Mouse (Mus musculus) lung, embryonic 15.5 days (tissue): ENCODE results near the gene Rgs14. TPM values are rescaled to one million over a fixed set of nuclear protein-coding genes. Genes with fewer than 3 reads are reported as not detected.
A peak's percentile ranks its signal among the peaks of the same experiment; 100 is the strongest.

Source experiments
- ATAC-seq: fragments of 200-750 bp; cut with Nextera tagmentation; 2 replicates; pipeline ENCODE4 v1.8.0; 2017; ENCODE audit warnings: moderate number of reproducible peaks, borderline replicate concordance; ENCODE audit not compliant: low FRiP score, low TSS enrichment; ENCODE audit errors: extremely low read depth
- H3K27ac ChIP-seq: fragments of 300-500 bp; sonication (generic); 2 replicates; pipeline ENCODE4 v1.5.1; 2015; ENCODE audit warnings: moderate library complexity, mild to moderate bottlenecking, inconsistent platforms
- H3K27me3 ChIP-seq: fragments of 300-500 bp; sonication (generic); 2 replicates; pipeline ENCODE4 v1.6.1; 2015; ENCODE audit warnings: inconsistent platforms
- H3K36me3 ChIP-seq: fragments of 300-500 bp; sonication (generic); 2 replicates; pipeline ENCODE4 v1.6.1; 2015; ENCODE audit warnings: inconsistent platforms
- H3K4me1 ChIP-seq: fragments of 300-500 bp; sonication (generic); 2 replicates; pipeline ENCODE4 v1.6.1; 2015; ENCODE audit warnings: inconsistent platforms
- H3K4me2 ChIP-seq: fragments of 300-500 bp; sonication (generic); 2 replicates; pipeline ENCODE4 v1.6.1; 2015; ENCODE audit warnings: inconsistent platforms, mild to moderate bottlenecking, moderate library complexity
- H3K4me3 ChIP-seq: fragments of 300-500 bp; sonication (generic); 2 replicates; pipeline ENCODE4 v1.5.1; 2015; ENCODE audit warnings: mild to moderate bottlenecking, inconsistent platforms
- H3K9ac ChIP-seq: fragments of 300-500 bp; sonication (generic); 2 replicates; pipeline ENCODE4 v1.6.1; 2015; ENCODE audit warnings: inconsistent platforms
- H3K9me3 ChIP-seq: fragments of 300-500 bp; sonication (generic); 2 replicates; pipeline ENCODE4 v1.6.1; 2016; ENCODE audit warnings: inconsistent platforms
- WGBS: fragments of 180-500 bp; shearing (Covaris S2); methylation state at CpG from one replicate; pipeline ENCODE4 v1.1.7; 2015; 5-methylcytosine and 5-hydroxymethylcytosine counted together
- polyA plus RNA-seq: library from polyadenylated mRNA; unstranded; fragments of >200 nt; fragmentation: Nextera tagmentation; extraction: Ambion mirVana; gene quantifications from 2 replicates; pipeline ENCODE4 v1.2.1, GENCODE M21; 2015

Gene Rgs14
- polyA plus RNA-seq, 1 experiment from 2014 or later: 1.3 TPM

- peak overlapping the region; percentile 96 for H3K9ac ChIP-seq
- under 1% methylated on average over 32 of the region's 32 CpGs for WGBS
- H3K27ac ChIP-seq: peak overlapping the region; percentile 94
- peaks cover 16% of the 10 kb centered on the region; the same call in 1 of the 2 replicates for H3K36me3 ChIP-seq
- H3K4me2 ChIP-seq: peak overlapping the region; percentile 74
- peak; percentile 28; the same call in 1 of the 2 replicates for ATAC-seq
- H3K4me3 ChIP-seq: peak overlapping the region; percentile 92
- H3K27me3 ChIP-seq: no peaks in the 10 kb centered on the region
- peaks cover 14% of the 10 kb centered on the region for H3K4me1 ChIP-seq
- no peaks in the 10 kb centered on the region for H3K9me3 ChIP-seq
Observed at GRCm38 (mm10) chr13:55361974-55362452, 7.5 kb upstream of the Rgs14 start.

- H3K36me3 ChIP-seq: peaks cover 11% of the 10 kb centered on the region; the same call in 1 of the 2 replicates
- peak within 1 kb of the TSS; percentile 92 for H3K4me3 ChIP-seq
- peak; percentile 98 for ATAC-seq
- no peaks in the 10 kb centered on the region for H3K27me3 ChIP-seq
- peak within 1 kb of the TSS; percentile 94 for H3K27ac ChIP-seq
- H3K4me1 ChIP-seq: peaks cover 14% of the 10 kb centered on the region
- no peaks in the 10 kb centered on the region for H3K9me3 ChIP-seq
- peak within 1 kb of the TSS; percentile 74 for H3K4me2 ChIP-seq
- 0% methylated on average over 35 of the region's 35 CpGs for WGBS
- H3K9ac ChIP-seq: peak within 1 kb of the TSS; percentile 96
Observed at GRCm38 (mm10) chr13:55362453-55363060, 7.0 kb upstream of the Rgs14 start, which contains the start of gene Lman2. Gene Lman2 (minus strand): TSS chr13:55362783.

GRCm38 (mm10) chr13:55368401-55368800 lies 1.1 kb upstream of the Rgs14 start:
- Histone ChIP-seq H3K4me3 (no peak overlapping the region), H3K36me3 (no peaks in the 10 kb centered on the region), H3K9me3 (no peaks in the 10 kb centered on the region), H3K27me3 (no peaks in the 10 kb centered on the region), H3K27ac (no peak overlapping the region), H3K4me1 (peaks cover 9% of the 10 kb centered on the region; the same call in 1 of the 2 replicates), H3K4me2 (no peak overlapping the region), H3K9ac (no peak overlapping the region)
- WGBS: 59% methylated on average over 7 of the region's 7 CpGs
- no peak for ATAC-seq

GRCm38 (mm10) chr13:55370234-55370633 lies 702 bp downstream of the Rgs14 start:
- 0 out of 2 replicates have a peak, but pooled peaks cover 2% of the 10 kb centered on the region for H3K27me3 ChIP-seq
- WGBS: 49% methylated on average over 3 of the region's 3 CpGs

GRCm38 (mm10) chr13:55371007-55371681 lies 1.6 kb downstream of the Rgs14 start:
- H3K4me2 ChIP-seq: no peak overlapping the region
- H3K27me3 ChIP-seq: 0 out of 2 replicates have a peak, but pooled peaks cover 2% of the 10 kb centered on the region
- no peaks in the 10 kb centered on the region for H3K9me3 ChIP-seq
- peaks cover 9% of the 10 kb centered on the region; the same call in 1 of the 2 replicates for H3K4me1 ChIP-seq
- no peak overlapping the region for H3K27ac ChIP-seq
- H3K4me3 ChIP-seq: no peak overlapping the region
- 60% methylated on average over 8 of the region's 8 CpGs for whole genome bisulfite sequencing
- ATAC-seq: no peak
- H3K36me3 ChIP-seq: no peaks in the 10 kb centered on the region
- H3K9ac ChIP-seq: no peak overlapping the region

More at GRCm38 (mm10) chr13:55370234-55370633, 702 bp downstream of the Rgs14 start:
- Histone ChIP-seq H3K4me3 (0 out of 2 replicates have a peak overlapping the region, but pooled peaks have one; percentile 14), H3K4me2 (peak overlapping the region; percentile 34), H3K9me3 (no peaks in the 10 kb centered on the region), H3K27ac (no peak overlapping the region), H3K4me1 (peaks cover 9% of the 10 kb centered on the region; the same call in 1 of the 2 replicates), H3K36me3 (no peaks in the 10 kb centered on the region), H3K9ac (no peak overlapping the region)
- ATAC-seq: no peak

- whole genome bisulfite sequencing: 42% methylated on average over 5 of the region's 5 CpGs
- Histone ChIP-seq H3K4me2 (no peak overlapping the region), H3K4me1 (peaks cover 9% of the 10 kb centered on the region; the same call in 1 of the 2 replicates), H3K36me3 (no peaks in the 10 kb centered on the region), H3K9ac (no peak overlapping the region), H3K27me3 (0 out of 2 replicates have a peak, but pooled peaks cover 2% of the 10 kb centered on the region), H3K9me3 (no peaks in the 10 kb centered on the region), H3K4me3 (no peak overlapping the region), H3K27ac (no peak overlapping the region)
- ATAC-seq: no peak
Observed at GRCm38 (mm10) chr13:55371740-55372139, 2.2 kb downstream of the Rgs14 start.

GRCm38 (mm10) chr13:55374206-55374924 lies 4.8 kb downstream of the Rgs14 start:
- no peak overlapping the region for H3K4me3 ChIP-seq
- 56% methylated on average over 6 of the region's 6 CpGs for whole genome bisulfite sequencing
- no peaks in the 10 kb centered on the region for H3K9me3 ChIP-seq
- peaks cover 23% of the 10 kb centered on the region for H3K27me3 ChIP-seq
- H3K9ac ChIP-seq: no peak overlapping the region
- ATAC-seq: no peak
- H3K36me3 ChIP-seq: no peaks in the 10 kb centered on the region
- H3K27ac ChIP-seq: no peak overlapping the region
- H3K4me1 ChIP-seq: peaks cover 13% of the 10 kb centered on the region; the same call in 1 of the 2 replicates
- H3K4me2 ChIP-seq: no peak overlapping the region

- no peaks in the 10 kb centered on the region for H3K9me3 ChIP-seq
- 0 out of 2 replicates have a peak, but pooled peaks cover 9% of the 10 kb centered on the region for H3K4me1 ChIP-seq
- H3K27ac ChIP-seq: no peak overlapping the region
- no peak overlapping the region for H3K4me2 ChIP-seq
- no peaks in the 10 kb centered on the region for H3K36me3 ChIP-seq
- H3K4me3 ChIP-seq: no peak overlapping the region
- 50% methylated on average over 2 of the region's 2 CpGs for WGBS
- H3K9ac ChIP-seq: no peak overlapping the region
- peaks cover 38% of the 10 kb centered on the region for H3K27me3 ChIP-seq
- no peak for ATAC-seq
Observed at GRCm38 (mm10) chr13:55375877-55376276, 6.3 kb downstream of the Rgs14 start.

GRCm38 (mm10) chr13:55378907-55379580 lies 9.5 kb downstream of the Rgs14 start:
- H3K9ac ChIP-seq: no peak overlapping the region
- peak overlapping the region; percentile 35 for H3K4me2 ChIP-seq
- 0 out of 2 replicates have a peak, but pooled peaks cover 9% of the 10 kb centered on the region for H3K4me1 ChIP-seq
- ATAC-seq: no peak
- H3K4me3 ChIP-seq: 0 out of 2 replicates have a peak overlapping the region, but pooled peaks have one; percentile 6
- 8% methylated on average over 32 of the region's 32 CpGs for WGBS
- peaks cover 45% of the 10 kb centered on the region for H3K27me3 ChIP-seq
- no peak overlapping the region for H3K27ac ChIP-seq
- no peaks in the 10 kb centered on the region for H3K36me3 ChIP-seq
- no peaks in the 10 kb centered on the region for H3K9me3 ChIP-seq

GRCm38 (mm10) chr13:55381790-55382189 lies 12.3 kb downstream of the Rgs14 start:
- no peak overlapping the region for H3K4me2 ChIP-seq
- H3K27me3 ChIP-seq: peaks cover 42% of the 10 kb centered on the region
- no peak overlapping the region for H3K4me3 ChIP-seq
- no peak overlapping the region for H3K9ac ChIP-seq
- H3K9me3 ChIP-seq: no peaks in the 10 kb centered on the region
- H3K4me1 ChIP-seq: 0 out of 2 replicates have a peak, but pooled peaks cover 9% of the 10 kb centered on the region
- H3K36me3 ChIP-seq: no peaks in the 10 kb centered on the region
- ATAC-seq: no peak
- WGBS: 62% methylated on average over 4 of the region's 4 CpGs
- no peak overlapping the region for H3K27ac ChIP-seq

- Histone ChIP-seq H3K4me1 (no peaks in the 10 kb centered on the region), H3K9ac (no peak overlapping the region), H3K27ac (no peak overlapping the region), H3K4me3 (no peak overlapping the region), H3K4me2 (no peak overlapping the region), H3K27me3 (no peaks in the 10 kb centered on the region), H3K36me3 (no peaks in the 10 kb centered on the region), H3K9me3 (no peaks in the 10 kb centered on the region)
- ATAC-seq: no peak
- 72% methylated on average over 3 of the region's 3 CpGs for WGBS
Observed at GRCm38 (mm10) chr13:55390644-55391043, 21.1 kb downstream of the Rgs14 start.
